Mouse (Mus musculus) liver, postnatal 0 days (tissue): ENCODE results near the gene Dock6. TPM values are rescaled to one million over a fixed set of nuclear protein-coding genes. Genes with fewer than 3 reads are reported as not detected.

Experiments used
- ATAC-seq: fragments of 200-750 bp; cut with Nextera tagmentation; 2 replicates; pipeline ENCODE4 v1.8.0; 2017; ENCODE audit warnings: mild to moderate bottlenecking, moderate library complexity
- DNase-seq: peaks from one replicate; pipeline ENCODE4 v3.0.0-alpha.2; 2016
- H3K27ac ChIP-seq: fragments of 300-500 bp; sonication (generic); 2 replicates; pipeline ENCODE4 v1.5.1; 2014; ENCODE audit warnings: antibody characterized with exemption, moderate library complexity, mild to moderate bottlenecking, low read depth
- H3K27me3 ChIP-seq: fragments of 300-500 bp; sonication (generic); 2 replicates; pipeline ENCODE4 v1.6.1; 2014; ENCODE audit warnings: low read length, control low read depth, mixed read lengths; ENCODE audit not compliant: insufficient read depth
- H3K36me3 ChIP-seq: fragments of 300-500 bp; sonication (generic); replicated peaks from 2 replicates; pipeline ENCODE4 v1.6.1; 2014; ENCODE audit warnings: mild to moderate bottlenecking, control low read depth, low read length, moderate library complexity, mixed read lengths; ENCODE audit not compliant: insufficient read depth
- H3K4me1 ChIP-seq: fragments of 300-500 bp; sonication (generic); 2 replicates; pipeline ENCODE4 v1.6.1; 2014; ENCODE audit warnings: antibody characterized with exemption, mild to moderate bottlenecking, control low read depth; ENCODE audit not compliant: insufficient read depth
- H3K4me2 ChIP-seq: fragments of 300-500 bp; sonication (generic); 2 replicates; pipeline ENCODE4 v1.6.1; 2014; ENCODE audit warnings: low read depth, mild to moderate bottlenecking, low read length, moderate library complexity, mixed read lengths
- H3K4me3 ChIP-seq: fragments of 300-500 bp; sonication (generic); 2 replicates; pipeline ENCODE4 v1.5.1; 2014; ENCODE audit warnings: low read depth, low read length
- H3K9ac ChIP-seq: fragments of 300-500 bp; sonication (generic); replicated peaks from 2 replicates; pipeline ENCODE4 v1.6.1; 2014; ENCODE audit warnings: mild to moderate bottlenecking, moderate library complexity
- H3K9me3 ChIP-seq: fragments of 300-500 bp; sonication (generic); 2 replicates; pipeline ENCODE4 v1.6.1; 2016; ENCODE audit warnings: mild to moderate bottlenecking, control low read depth, low read length, mixed read lengths
- CTCF ChIP-seq: sonication (generic); IDR thresholded peaks from 2 replicates; pipeline ENCODE4 v1.5.1; 2016; ENCODE audit warnings: antibody characterized with exemption, low read depth
- EP300 ChIP-seq: IDR thresholded peaks from 2 replicates; pipeline ENCODE4 v1.6.1; 2016; ENCODE audit warnings: antibody characterized with exemption, low read depth, mild to moderate bottlenecking
- WGBS: fragments of 180-500 bp; shearing (Covaris S2); extraction: QIAGEN DNeasy Blood & Tissue Kit; methylation state at CpG from one replicate; pipeline ENCODE4 v1.1.7; 2014; ENCODE audit not compliant: insufficient replicate concordance; 5-methylcytosine and 5-hydroxymethylcytosine counted together
- polyA plus RNA-seq: library from polyadenylated mRNA; unstranded; fragments of >200 nt; fragmentation: Nextera tagmentation; extraction: Ambion mirVana; gene quantifications from 2 replicates; pipeline ENCODE4 v1.2.1, GENCODE M21; 2015

The Dock6 gene
- 3.6 and 4.1 TPM in 2 replicates for polyA plus RNA-seq

- H3K9ac ChIP-seq = peak within 1 kb of the TSS; percentile 78
- peaks cover 16% of the 10 kb centered on the region for H3K4me1 ChIP-seq
- H3K4me3 ChIP-seq = peak within 1 kb of the TSS; percentile 68
- H3K4me2 ChIP-seq = peak within 1 kb of the TSS; percentile 85
- no peaks in the 10 kb centered on the region for H3K36me3 ChIP-seq
- peak; percentile 93 for ATAC-seq
- no peak for TF ChIP-seq CTCF
- TF ChIP-seq EP300 = no peak
- DNase-seq = peak; percentile 90
- H3K27me3 ChIP-seq = no peaks in the 10 kb centered on the region
- no peaks in the 10 kb centered on the region for H3K9me3 ChIP-seq
- peak within 1 kb of the TSS; percentile 56 for H3K27ac ChIP-seq
- 3% methylated on average over 55 of the region's 68 CpGs for WGBS
Observed at GRCm38 (mm10) chr9:21852128-21853091, at the start of gene Dock6. Dock6 (minus strand) TSS chr9:21852635.

GRCm38 (mm10) chr9:21901223-21901820 lies 48.9 kb upstream of the Dock6 start:
- Histone ChIP-seq H3K36me3 (no peaks in the 10 kb centered on the region), H3K4me2 (peak overlapping the region; percentile 71), H3K9me3 (no peaks in the 10 kb centered on the region), H3K27ac (no peak overlapping the region), H3K27me3 (no peaks in the 10 kb centered on the region), H3K9ac (no peak overlapping the region), H3K4me1 (peaks cover 9% of the 10 kb centered on the region; the same call in 1 of the 2 replicates), H3K4me3 (peak overlapping the region; percentile 45)
- ATAC-seq = peak; percentile 90
- peak; percentile 72 for DNase-seq
- 13% methylated on average over 10 of the region's 10 CpGs for WGBS
- peak; percentile 39 for TF ChIP-seq CTCF
- TF ChIP-seq EP300 = no peak

- no peaks in the 10 kb centered on the region for H3K36me3 ChIP-seq
- no peak overlapping the region for H3K4me3 ChIP-seq
- ATAC-seq (no peak), DNase-seq (peak; percentile 27)
- H3K4me1 ChIP-seq = no peaks in the 10 kb centered on the region
- no peaks in the 10 kb centered on the region for H3K27me3 ChIP-seq
- 53% methylated on average over 3 of the region's 3 CpGs for WGBS
- H3K9ac ChIP-seq = no peak overlapping the region
- no peaks in the 10 kb centered on the region for H3K9me3 ChIP-seq
- TF ChIP-seq EP300 (no peak), CTCF (peak; percentile 60)
- no peak overlapping the region for H3K27ac ChIP-seq
- no peak overlapping the region for H3K4me2 ChIP-seq
Observed at GRCm38 (mm10) chr9:21889229-21889628, 36.8 kb upstream of the Dock6 start.

- Histone ChIP-seq H3K9ac (no peak overlapping the region), H3K4me3 (no peak overlapping the region), H3K4me1 (no peaks in the 10 kb centered on the region), H3K4me2 (no peak overlapping the region), H3K36me3 (no peaks in the 10 kb centered on the region), H3K27me3 (no peaks in the 10 kb centered on the region), H3K9me3 (no peaks in the 10 kb centered on the region), H3K27ac (no peak overlapping the region)
- WGBS = 50% methylated on average over 3 of the region's 3 CpGs
- TF ChIP-seq EP300 (no peak), CTCF (peak; percentile 18; the same call in 1 of the 2 replicates)
- DNase-seq (no peak), ATAC-seq (no peak)
Observed at GRCm38 (mm10) chr9:21876601-21877000, 24.2 kb upstream of the Dock6 start.

- no peaks in the 10 kb centered on the region for H3K9me3 ChIP-seq
- no peaks in the 10 kb centered on the region for H3K27me3 ChIP-seq
- H3K4me1 ChIP-seq = no peaks in the 10 kb centered on the region
- no peak overlapping the region for H3K4me3 ChIP-seq
- no peak overlapping the region for H3K9ac ChIP-seq
- no peak for ATAC-seq
- no peak overlapping the region for H3K27ac ChIP-seq
- TF ChIP-seq CTCF = no peak
- no peak for TF ChIP-seq EP300
- no peak for DNase-seq
- WGBS = 70% methylated on average over 4 of the region's 4 CpGs
- no peaks in the 10 kb centered on the region for H3K36me3 ChIP-seq
- no peak overlapping the region for H3K4me2 ChIP-seq
Observed at GRCm38 (mm10) chr9:21872204-21872603, 19.8 kb upstream of the Dock6 start.

GRCm38 (mm10) chr9:21870879-21871524 lies 18.6 kb upstream of the Dock6 start:
- Histone ChIP-seq H3K36me3 (no peaks in the 10 kb centered on the region), H3K4me1 (no peaks in the 10 kb centered on the region), H3K9ac (no peak overlapping the region), H3K4me3 (no peak overlapping the region), H3K27ac (no peak overlapping the region), H3K27me3 (no peaks in the 10 kb centered on the region), H3K9me3 (no peaks in the 10 kb centered on the region), H3K4me2 (no peak overlapping the region)
- DNase-seq (peak; percentile 52), ATAC-seq (no peak)
- peak; percentile 88 for TF ChIP-seq CTCF
- TF ChIP-seq EP300 = no peak
- 18% methylated on average over 20 of the region's 20 CpGs for WGBS
